Mouse (Mus musculus) ZHBTc4 (cell line): ENCODE measurements around the gene Gsk3a.

Source experiments
- DNase-seq: peaks from one replicate; pipeline ENCODE4 v3.0.0-alpha.2; 2011; ENCODE audit warnings: low read depth, low spot score

The Gsk3a gene

DNA sequence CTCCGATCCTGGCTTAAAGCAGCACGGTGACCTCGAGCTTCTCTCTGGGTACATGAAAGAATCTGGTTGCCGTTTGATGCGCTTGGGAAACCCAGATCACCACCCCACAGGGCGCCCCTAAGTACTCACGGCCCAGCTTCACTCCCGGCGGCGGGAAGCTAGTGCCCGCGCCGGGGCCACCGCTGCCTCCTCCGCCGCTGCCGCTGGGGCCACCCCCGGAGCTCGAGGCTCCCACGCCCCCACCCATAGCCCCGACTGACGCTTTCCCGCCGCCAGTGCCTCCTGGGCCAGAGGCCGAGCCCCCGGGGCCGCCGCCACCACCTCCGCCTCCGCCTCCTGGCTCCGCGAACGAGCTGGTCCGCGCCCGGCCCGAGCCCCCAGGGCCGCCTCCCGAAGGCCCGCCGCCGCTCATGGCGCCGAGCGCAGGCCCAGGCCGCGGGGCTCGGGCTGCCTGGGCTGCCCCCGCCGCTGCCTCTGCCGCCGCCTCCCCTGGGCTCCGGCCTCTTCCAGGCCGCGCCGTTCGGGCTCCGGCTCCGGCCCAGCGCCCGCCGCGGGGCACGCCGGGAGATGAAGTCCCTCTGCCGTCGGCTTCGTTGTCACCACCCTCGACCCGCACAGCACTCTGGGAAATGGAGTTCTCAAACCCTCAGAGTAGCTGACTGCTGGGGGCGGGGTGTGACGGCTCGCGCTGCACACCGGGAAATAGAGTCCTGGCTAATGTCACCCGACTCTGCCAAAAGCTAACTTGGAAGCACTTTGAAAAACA lies at the start of gene Gsk3a:
TSS of gene Gsk3a (minus strand) at position 603 of the 766 bp plus-strand sequence.
- peak; percentile 98 for DNase-seq

DNA sequence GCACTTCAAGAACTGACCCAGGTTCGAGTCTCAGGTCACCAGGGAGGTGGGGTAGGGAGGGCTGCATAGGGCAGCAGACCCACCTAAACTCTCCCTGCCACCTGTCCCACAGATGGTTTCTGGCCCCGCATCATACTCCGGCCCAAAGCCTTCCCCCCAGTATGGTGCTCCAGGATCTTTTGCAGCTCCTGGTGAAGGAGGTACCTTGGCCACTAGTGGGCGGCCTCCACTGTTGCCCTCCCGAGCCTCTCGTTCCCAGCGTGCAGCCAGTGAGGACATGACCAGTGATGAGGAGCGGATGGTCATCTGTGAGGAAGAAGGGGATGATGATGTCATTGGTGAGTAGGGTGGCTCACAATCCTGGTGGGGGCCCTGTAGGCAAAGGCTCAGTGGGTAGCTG lies 49.3 kb upstream of the Gsk3a start:
- DNase-seq: no peak

DNA sequence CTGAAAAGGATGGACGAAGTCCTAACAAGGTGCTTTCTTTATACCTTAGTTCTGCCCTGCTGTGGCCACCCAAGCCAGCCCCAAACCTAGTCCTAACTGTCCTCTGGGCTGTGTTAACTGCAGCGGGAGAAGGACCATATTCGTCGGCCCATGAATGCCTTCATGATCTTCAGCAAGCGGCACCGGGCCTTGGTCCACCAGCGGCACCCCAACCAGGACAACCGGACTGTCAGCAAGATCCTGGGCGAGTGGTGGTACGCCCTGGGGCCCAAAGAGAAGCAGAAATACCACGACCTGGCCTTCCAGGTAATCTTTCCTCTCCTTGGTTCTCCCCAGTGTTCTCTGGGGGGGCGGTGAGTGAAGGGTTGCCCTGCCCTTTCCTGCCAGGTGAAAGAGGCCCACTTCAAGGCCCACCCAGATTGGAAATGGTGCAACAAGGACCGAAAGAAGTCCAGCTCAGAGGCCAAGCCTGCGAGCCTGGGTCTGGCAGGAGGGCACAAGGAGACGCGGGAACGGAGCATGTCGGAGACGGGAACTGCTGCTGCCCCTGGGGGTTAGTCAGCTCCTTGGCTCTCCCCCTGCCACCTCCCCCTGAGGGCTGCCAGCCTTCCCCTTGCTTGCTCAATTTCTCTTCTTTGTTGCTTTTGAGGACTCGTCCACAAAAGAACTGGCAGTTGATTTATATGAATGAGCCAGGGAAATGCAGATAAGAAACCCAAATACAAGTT lies 48.0 kb upstream of the Gsk3a start:
- no peak for DNase-seq

DNA sequence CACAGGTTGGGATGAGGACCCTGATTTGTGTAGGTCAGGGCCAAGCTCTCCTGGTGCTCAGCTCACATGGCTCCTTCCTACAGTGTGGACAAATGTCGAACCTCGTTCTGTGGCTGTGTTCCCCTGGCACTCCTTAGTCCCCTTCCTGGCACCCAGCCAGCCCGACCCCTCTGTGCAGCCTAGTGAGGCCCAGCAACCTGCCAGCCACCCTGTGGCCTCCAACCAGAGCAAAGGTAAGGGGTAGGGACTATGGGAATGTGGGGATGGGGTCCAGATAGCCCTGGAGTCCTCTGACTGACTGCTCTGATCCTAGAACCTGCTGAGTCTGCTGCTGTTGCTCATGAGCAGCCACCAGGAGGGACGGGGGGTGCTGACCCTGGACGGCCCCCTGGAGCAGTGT lies 47.1 kb upstream of the Gsk3a start:
- DNase-seq: no peak

DNA sequence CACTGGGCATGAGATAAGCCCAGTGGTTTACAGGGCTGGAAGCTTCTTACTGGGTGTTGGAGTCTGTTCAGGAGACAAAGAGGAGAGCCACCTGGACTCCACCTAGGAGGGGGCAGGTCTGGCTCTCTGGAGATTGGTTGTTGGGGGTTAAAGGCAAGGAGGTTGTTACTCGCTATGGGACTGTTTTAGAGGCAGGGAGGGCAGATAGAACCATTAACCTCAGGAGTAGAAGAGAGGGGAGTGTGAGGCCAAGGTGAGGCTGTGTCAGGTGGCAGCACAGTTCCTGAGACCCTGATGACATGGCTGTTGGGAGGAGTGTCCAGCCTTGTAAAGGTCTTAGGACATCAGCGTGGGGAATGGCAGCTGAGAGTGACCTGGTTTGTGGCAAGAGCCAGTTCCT lies 46.5 kb upstream of the Gsk3a start:
- DNase-seq: no peak

- no peak for DNase-seq
Observed at GRCm38 (mm10) chr7:25283637-25284036, 46.0 kb upstream of the Gsk3a start.

GRCm38 (mm10) chr7:25282731-25283211 lies 45.1 kb upstream of the Gsk3a start:
- DNase-seq: peak; percentile 76

DNA sequence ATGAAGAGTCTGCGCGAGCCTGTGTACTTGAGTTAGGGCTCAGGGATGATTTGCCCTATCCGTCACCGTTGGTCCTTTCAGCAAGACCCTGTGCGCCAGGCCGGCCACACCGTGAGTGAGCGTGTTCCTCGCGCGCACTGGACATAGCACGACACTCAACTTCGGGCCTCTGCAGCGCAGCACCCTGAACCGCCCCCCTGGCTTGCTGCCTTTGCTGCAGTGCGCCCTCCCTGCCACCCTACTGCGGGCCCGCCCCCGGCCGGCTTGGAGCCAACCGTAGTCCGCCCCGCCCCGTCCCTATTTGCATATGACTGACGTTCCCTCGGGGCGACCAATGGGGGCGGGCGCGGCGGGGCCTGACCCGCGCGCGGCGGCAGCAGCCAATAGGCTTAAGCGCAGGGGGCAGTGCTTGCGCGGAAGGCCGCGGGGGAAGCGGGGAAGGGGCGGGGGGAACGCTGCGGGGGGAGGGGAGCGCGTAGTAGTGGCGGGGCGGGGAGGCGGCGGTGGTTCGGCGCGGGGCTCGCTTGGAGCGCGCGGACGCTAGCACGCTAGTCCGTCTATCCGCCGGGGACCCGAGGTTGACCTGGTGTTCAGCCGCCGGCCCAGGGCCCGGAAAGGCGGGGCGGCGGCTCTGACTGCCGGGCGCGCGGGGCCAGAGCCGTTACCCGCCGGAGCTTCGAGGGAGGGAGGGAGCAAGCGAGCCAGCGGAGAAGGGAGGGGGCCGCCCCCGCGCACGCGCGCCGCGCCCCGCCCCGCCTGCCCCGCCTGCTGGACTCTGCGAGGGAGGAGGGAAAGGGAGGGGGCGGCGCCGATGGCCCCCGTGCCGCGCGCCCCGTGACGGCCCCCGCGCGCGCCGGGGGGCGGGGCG lies 44.3 kb upstream of the Gsk3a start:
- DNase-seq: peak; percentile 99

GRCm38 (mm10) chr7:25281166-25281733 lies 43.6 kb upstream of the Gsk3a start:
- DNase-seq: no peak

DNA sequence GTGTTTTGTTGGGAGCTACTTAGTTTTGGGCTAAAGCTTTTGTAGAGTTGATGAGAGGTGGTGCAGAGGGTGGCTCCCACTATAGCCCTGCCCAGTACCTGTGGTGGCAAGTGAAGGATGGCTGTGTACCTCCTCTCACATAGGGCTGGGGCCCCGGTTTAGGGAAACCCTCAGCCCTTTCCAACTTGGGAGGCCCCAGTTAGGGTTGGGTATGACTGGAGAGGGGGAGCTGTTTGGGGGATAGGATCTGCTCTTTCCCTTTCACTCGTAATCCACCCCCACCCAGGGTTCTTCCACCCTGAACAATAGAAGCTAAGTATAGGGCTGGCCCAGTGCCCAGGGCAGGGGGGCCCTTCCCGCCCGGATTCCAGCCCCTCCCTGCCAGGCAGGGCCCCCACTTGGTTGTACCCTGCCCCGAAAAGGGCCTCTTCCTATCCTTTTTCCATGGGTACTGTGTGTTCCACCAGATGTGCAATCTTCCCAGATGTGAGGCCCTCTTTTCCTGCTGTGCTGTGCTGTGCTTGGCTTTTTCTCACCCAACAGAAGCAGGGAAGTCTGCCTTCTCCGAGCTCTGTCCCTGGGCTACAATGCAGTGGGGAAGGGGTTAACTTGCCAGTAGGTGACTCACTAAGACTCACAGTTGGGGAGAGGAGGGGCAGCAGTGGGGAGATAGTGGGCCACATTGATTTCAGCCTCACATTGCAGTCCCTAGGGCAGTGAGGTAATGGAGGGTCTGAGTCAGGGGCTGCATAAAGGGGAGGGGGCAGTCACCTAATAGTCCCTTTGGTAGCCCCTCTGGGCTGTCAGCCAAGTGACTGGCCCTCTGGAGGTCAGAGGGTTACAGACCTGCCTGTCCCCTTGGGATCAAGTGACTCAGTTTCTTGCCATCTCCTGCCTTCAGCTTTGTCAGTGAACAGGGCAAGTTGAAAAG lies 42.5 kb upstream of the Gsk3a start:
- DNase-seq: no peak

- DNase-seq: peak; percentile 94
Observed at GRCm38 (mm10) chr7:25279076-25279860, 41.6 kb upstream of the Gsk3a start.

DNA sequence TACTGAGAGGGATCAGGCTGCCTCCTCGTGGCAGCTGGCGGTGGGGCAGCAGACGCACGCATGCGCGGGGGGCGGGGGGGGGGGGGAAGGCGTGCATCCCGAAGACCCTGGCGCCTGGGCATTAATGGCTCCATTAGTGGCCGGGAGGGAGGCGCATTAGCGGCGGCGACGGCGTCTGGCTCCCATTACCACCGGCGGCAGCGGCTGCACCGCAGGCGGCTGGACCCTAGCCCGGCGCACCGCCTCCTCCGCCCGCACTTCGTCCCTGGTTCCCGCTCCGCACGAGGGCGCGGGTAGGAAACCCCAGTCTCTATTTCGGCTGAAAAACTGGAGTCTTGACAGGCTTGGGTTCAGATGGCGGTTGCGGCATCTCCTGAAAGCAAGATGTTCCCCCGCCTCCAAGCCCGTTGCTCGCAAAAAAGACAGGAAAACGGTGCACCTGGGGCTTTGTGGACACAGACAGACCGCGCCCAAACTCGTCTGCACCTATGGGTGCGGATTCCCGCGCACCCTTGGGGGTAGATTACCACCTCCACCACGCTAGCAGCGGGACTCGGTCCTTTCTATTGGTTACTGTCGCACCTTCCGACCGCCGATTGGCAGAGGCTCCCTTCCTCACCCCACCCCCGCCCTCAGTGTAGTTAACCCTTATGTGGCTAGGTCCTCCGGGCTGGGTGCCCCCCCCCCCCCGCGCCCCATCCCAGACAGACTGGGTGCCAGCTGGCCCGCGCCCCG lies 40.9 kb upstream of the Gsk3a start:
- peak; percentile 94 for DNase-seq

DNA sequence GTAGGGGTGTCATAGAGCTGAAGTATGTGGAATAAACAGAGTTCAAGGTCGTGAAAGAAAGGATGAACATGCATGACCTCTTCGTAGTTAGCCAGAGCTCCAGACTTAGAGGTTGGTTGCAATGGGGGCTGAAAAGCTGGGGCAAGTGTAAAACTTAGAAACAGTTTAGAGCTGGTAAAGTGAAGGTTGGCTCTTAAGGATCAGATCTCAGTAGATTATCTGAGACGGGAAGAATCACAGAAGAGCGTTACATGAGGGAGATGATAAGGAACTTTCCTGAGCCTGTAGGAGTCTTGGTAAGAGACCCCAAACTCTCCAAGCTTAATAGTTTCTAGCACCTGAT lies 40.3 kb upstream of the Gsk3a start:
- no peak for DNase-seq

GRCm38 (mm10) chr7:25277405-25277804 lies 39.8 kb upstream of the Gsk3a start:
- DNase-seq: no peak

GRCm38 (mm10) chr7:25275555-25276298 lies 38.1 kb upstream of the Gsk3a start:
- DNase-seq: peak; percentile 89

GRCm38 (mm10) chr7:25274996-25275395 lies 37.3 kb upstream of the Gsk3a start:
- DNase-seq: no peak

GRCm38 (mm10) chr7:25274571-25274970 lies 36.9 kb upstream of the Gsk3a start:
- DNase-seq: no peak
